Mouse (Mus musculus): ENCODE data around the gene Tspan32. TPM values are rescaled to one million over a fixed set of nuclear protein-coding genes. Genes with fewer than 3 reads are reported as not detected.

The Tspan32 gene
- polyA plus RNA-seq, 1 experiment from 2014 or later = 0.82 TPM

GRCm38 (mm10) chr7:142987718-142988117 lies 17.1 kb upstream of the Tspan32 start:
- Histone ChIP-seq H3K36me3 (replicated peaks; ENCODE audit: control insufficient read depth, insufficient read depth) (no peaks in the 10 kb centered on the region), H3K9ac (no peak overlapping the region), H3K27ac (no peak overlapping the region), H3K4me3 (replicated peaks; ENCODE audit: low read length) (no peak overlapping the region), H3K4me2 (replicated peaks) (no peak overlapping the region), H3K9me3 (ENCODE audit: control insufficient read depth, low read length) (no peaks in the 10 kb centered on the region), H3K27me3 (ENCODE audit: control insufficient read depth, insufficient read depth, low read length) (no peaks in the 10 kb centered on the region), H3K4me1 (replicated peaks; ENCODE audit: control insufficient read depth, insufficient read depth, low read length) (no peaks in the 10 kb centered on the region)
- ATAC-seq (ENCODE audit: low FRiP score) (no peak), DNase-seq (ENCODE audit: low spot score) (no peak)
- WGBS = 92% methylated on average over 3 of the region's 3 CpGs

GRCm38 (mm10) chr7:142995004-142995403 lies 9.8 kb upstream of the Tspan32 start:
- H3K27me3 ChIP-seq (ENCODE audit: control insufficient read depth, insufficient read depth, low read length) = no peaks in the 10 kb centered on the region
- no peaks in the 10 kb centered on the region for H3K9me3 ChIP-seq (ENCODE audit: control insufficient read depth, low read length)
- DNase-seq (ENCODE audit: low spot score) (no peak), ATAC-seq (ENCODE audit: low FRiP score) (no peak)
- H3K4me2 ChIP-seq (replicated peaks) = no peak overlapping the region
- no peaks in the 10 kb centered on the region for H3K36me3 ChIP-seq (replicated peaks; ENCODE audit: control insufficient read depth, insufficient read depth)
- no peak overlapping the region for H3K9ac ChIP-seq
- no peaks in the 10 kb centered on the region for H3K4me1 ChIP-seq (replicated peaks; ENCODE audit: control insufficient read depth, insufficient read depth, low read length)
- H3K27ac ChIP-seq = no peak overlapping the region
- no peak overlapping the region for H3K4me3 ChIP-seq (replicated peaks; ENCODE audit: low read length)

GRCm38 (mm10) chr7:142995630-142996338 lies 9.1 kb upstream of the Tspan32 start:
- Histone ChIP-seq H3K4me2 (replicated peaks) (no peak overlapping the region), H3K27ac (no peak overlapping the region), H3K9ac (no peak overlapping the region), H3K36me3 (replicated peaks; ENCODE audit: control insufficient read depth, insufficient read depth) (no peaks in the 10 kb centered on the region), H3K4me1 (replicated peaks; ENCODE audit: control insufficient read depth, insufficient read depth, low read length) (no peaks in the 10 kb centered on the region), H3K9me3 (ENCODE audit: control insufficient read depth, low read length) (no peaks in the 10 kb centered on the region), H3K4me3 (replicated peaks; ENCODE audit: low read length) (no peak overlapping the region), H3K27me3 (ENCODE audit: control insufficient read depth, insufficient read depth, low read length) (no peaks in the 10 kb centered on the region)
- DNase-seq (ENCODE audit: low spot score) (no peak), ATAC-seq (ENCODE audit: low FRiP score) (no peak)
- 85% methylated on average over 3 of the region's 3 CpGs for WGBS

GRCm38 (mm10) chr7:142996998-142997397 lies 7.8 kb upstream of the Tspan32 start:
- no peak for DNase-seq (ENCODE audit: low spot score)
- WGBS = 87% methylated on average over 2 of the region's 2 CpGs
- Histone ChIP-seq H3K9me3 (ENCODE audit: control insufficient read depth, low read length) (no peaks in the 10 kb centered on the region), H3K36me3 (replicated peaks; ENCODE audit: control insufficient read depth, insufficient read depth) (no peaks in the 10 kb centered on the region), H3K27me3 (ENCODE audit: control insufficient read depth, insufficient read depth, low read length) (no peaks in the 10 kb centered on the region), H3K4me2 (replicated peaks) (no peak overlapping the region), H3K4me3 (replicated peaks; ENCODE audit: low read length) (no peak overlapping the region), H3K27ac (no peak overlapping the region), H3K9ac (no peak overlapping the region), H3K4me1 (replicated peaks; ENCODE audit: control insufficient read depth, insufficient read depth, low read length) (no peaks in the 10 kb centered on the region)
- no peak for ATAC-seq (ENCODE audit: low FRiP score)

- no peak overlapping the region for H3K27ac ChIP-seq
- H3K9ac ChIP-seq = no peak overlapping the region
- H3K4me1 ChIP-seq (replicated peaks; ENCODE audit: control insufficient read depth, insufficient read depth, low read length) = no peaks in the 10 kb centered on the region
- no peak for ATAC-seq (ENCODE audit: low FRiP score)
- no peak overlapping the region for H3K4me3 ChIP-seq (replicated peaks; ENCODE audit: low read length)
- WGBS = 85% methylated on average over 3 of the region's 3 CpGs
- no peaks in the 10 kb centered on the region for H3K36me3 ChIP-seq (replicated peaks; ENCODE audit: control insufficient read depth, insufficient read depth)
- H3K27me3 ChIP-seq (ENCODE audit: control insufficient read depth, insufficient read depth, low read length) = no peaks in the 10 kb centered on the region
- DNase-seq (ENCODE audit: low spot score) = no peak
- no peaks in the 10 kb centered on the region for H3K9me3 ChIP-seq (ENCODE audit: control insufficient read depth, low read length)
- no peak overlapping the region for H3K4me2 ChIP-seq (replicated peaks)
Observed at GRCm38 (mm10) chr7:142997403-142998150, 7.3 kb upstream of the Tspan32 start.

- 26% methylated on average over 3 of the region's 3 CpGs for WGBS
- no peak overlapping the region for H3K9ac ChIP-seq
Observed at GRCm38 (mm10) chr7:143002679-143003078, 2.2 kb upstream of the Tspan32 start.

DNA sequence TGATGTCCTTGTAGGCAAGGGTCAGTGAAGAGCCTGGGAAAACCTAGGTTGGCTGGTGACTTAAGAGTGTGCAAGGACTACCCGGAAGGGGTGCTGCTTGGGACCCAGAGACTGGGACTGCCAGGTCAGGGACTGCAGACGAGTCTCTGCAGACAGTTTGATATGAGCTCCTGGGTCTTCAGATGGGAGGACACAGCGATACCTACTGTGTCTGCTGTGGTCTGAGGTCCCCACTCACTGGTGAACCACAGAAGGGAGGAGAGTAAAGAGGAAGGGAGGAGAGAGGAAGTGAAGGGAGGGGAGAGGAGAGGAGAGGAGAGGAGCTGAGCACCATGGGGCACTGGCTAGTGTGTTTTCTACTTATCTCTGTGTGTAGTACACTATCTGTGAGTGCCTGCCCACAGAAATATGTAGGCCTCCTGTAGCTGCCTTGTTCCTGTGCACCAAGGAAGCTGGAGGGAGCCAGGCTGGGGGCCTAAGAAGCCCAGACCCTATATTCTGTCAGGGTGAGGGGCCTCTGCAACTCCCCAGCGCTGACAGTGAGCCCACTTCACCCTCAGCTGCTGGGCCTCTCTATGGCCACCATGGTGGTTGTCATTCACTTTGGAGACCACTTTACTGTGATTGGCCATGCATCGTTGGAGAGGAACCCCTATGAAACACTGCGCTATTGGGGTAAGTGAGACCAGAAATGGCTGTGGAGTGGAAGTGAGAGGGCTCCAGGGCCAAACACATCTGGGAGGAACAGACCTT lies 674 bp downstream of the Tspan32 start:
- H3K4me2 ChIP-seq (replicated peaks) = no peak overlapping the region
- no peak overlapping the region for H3K4me3 ChIP-seq (replicated peaks; ENCODE audit: low read length)
- H3K27me3 ChIP-seq (ENCODE audit: control insufficient read depth, insufficient read depth, low read length) = no peaks in the 10 kb centered on the region
- no peak overlapping the region for H3K9ac ChIP-seq
- H3K36me3 ChIP-seq (replicated peaks; ENCODE audit: control insufficient read depth, insufficient read depth) = no peaks in the 10 kb centered on the region
- H3K27ac ChIP-seq = no peak overlapping the region
- 87% methylated on average over 6 of the region's 6 CpGs for WGBS
- peaks cover 13% of the 10 kb centered on the region for H3K4me1 ChIP-seq (replicated peaks; ENCODE audit: control insufficient read depth, insufficient read depth, low read length)
- ATAC-seq (ENCODE audit: low FRiP score) = no peak
- no peaks in the 10 kb centered on the region for H3K9me3 ChIP-seq (ENCODE audit: control insufficient read depth, low read length)
- DNase-seq (ENCODE audit: low spot score) = no peak

More at GRCm38 (mm10) chr7:143002679-143003078, 2.2 kb upstream of the Tspan32 start:
- no peak for ATAC-seq (ENCODE audit: low FRiP score)
- Histone ChIP-seq H3K4me2 (replicated peaks) (no peak overlapping the region), H3K27me3 (ENCODE audit: control insufficient read depth, insufficient read depth, low read length) (no peaks in the 10 kb centered on the region), H3K27ac (no peak overlapping the region), H3K36me3 (replicated peaks; ENCODE audit: control insufficient read depth, insufficient read depth) (no peaks in the 10 kb centered on the region), H3K4me3 (replicated peaks; ENCODE audit: low read length) (no peak overlapping the region), H3K9me3 (ENCODE audit: control insufficient read depth, low read length) (no peaks in the 10 kb centered on the region), H3K4me1 (replicated peaks; ENCODE audit: control insufficient read depth, insufficient read depth, low read length) (no peaks in the 10 kb centered on the region)
- no peak for DNase-seq (ENCODE audit: low spot score)

- no peaks in the 10 kb centered on the region for H3K36me3 ChIP-seq (replicated peaks; ENCODE audit: control insufficient read depth, insufficient read depth)
- peaks cover 13% of the 10 kb centered on the region for H3K4me1 ChIP-seq (replicated peaks; ENCODE audit: control insufficient read depth, insufficient read depth, low read length)
- ATAC-seq (ENCODE audit: low FRiP score) (no peak), DNase-seq (ENCODE audit: low spot score) (no peak)
- no peak overlapping the region for H3K4me3 ChIP-seq (replicated peaks; ENCODE audit: low read length)
- H3K4me2 ChIP-seq (replicated peaks) = no peak overlapping the region
- H3K9me3 ChIP-seq (ENCODE audit: control insufficient read depth, low read length) = no peaks in the 10 kb centered on the region
- H3K9ac ChIP-seq = no peak overlapping the region
- WGBS = 86% methylated on average over 2 of the region's 2 CpGs
- H3K27me3 ChIP-seq (ENCODE audit: control insufficient read depth, insufficient read depth, low read length) = no peaks in the 10 kb centered on the region
- no peak overlapping the region for H3K27ac ChIP-seq
Observed at GRCm38 (mm10) chr7:143006097-143006755, 1.4 kb downstream of the Tspan32 start.
